ENCODE assay signal across 8 mouse cellular contexts in genomic region chr13:21831418-21832394, GRCm38 (mm10). TPM values are rescaled to one million over a fixed set of nuclear protein-coding genes. Genes with fewer than 3 reads are reported as not detected.
DNase-seq lines count a peak whose midpoint lies in the region; ATAC-seq and TF ChIP-seq lines count a peak whose summit lies in the region.
"Not testable (repeated sequence)": the region's sequence is repeated elsewhere in the genome, so short reads cannot be mapped to it uniquely, and the experiment has no call there.

TSS of gene Hist1h4n (minus strand) at chr13:21832196.

- ATAC-seq in G1E (ENCODE audit: extremely low read depth, insufficient number of reproducible peaks, low FRiP score, poor library complexity, severe bottlenecking) = peak; percentile 43
- ATAC-seq in hindbrain, embryonic 11.5 days (ENCODE audit: low FRiP score) = peak; percentile 86
- ATAC-seq in liver, embryonic 14.5 days (ENCODE audit: insufficient read depth) = peak; percentile 70
- ATAC-seq in monocyte, adult 5-6 weeks (replicated peaks; ENCODE audit: insufficient number of reproducible peaks, low FRiP score, low TSS enrichment, poor library complexity, severe bottlenecking) = peak; percentile 59

- not testable (repeated sequence) for H3K27me3 ChIP-seq in G1E (ENCODE audit: insufficient read depth, low read length); hindbrain, embryonic 11.5 days (ENCODE audit: control insufficient read depth, insufficient read depth, low read length); liver, embryonic 14.5 days (ENCODE audit: control insufficient read depth, insufficient read depth, low read length); testis, adult 2 months (ENCODE audit: control insufficient read depth, insufficient read depth, low read length)

- H3K9ac ChIP-seq in hindbrain, embryonic 11.5 days (ENCODE audit: low read depth, low read length) = not testable (repeated sequence)
- peak within 1 kb of the TSS; percentile 62 for H3K9ac ChIP-seq in liver, embryonic 14.5 days (replicated peaks)

- intact Hi-C loops in gastrocnemius, adult 2 months (cut with DNase I) = not testable (repeated sequence)

- H3K9me3 ChIP-seq in G1E (replicated peaks); hindbrain, embryonic 11.5 days (ENCODE audit: control insufficient read depth, low read length); liver, embryonic 14.5 days (ENCODE audit: control insufficient read depth, low read length): not testable (repeated sequence)

- not testable (repeated sequence) for DNase-seq in G1E (ENCODE audit: low spot score); gastrocnemius, adult 2 months; hindbrain, embryonic 11.5 days (ENCODE audit: low spot score); liver, embryonic 14.5 days (ENCODE audit: low read depth in 3 of 3, low spot score in 3 of 3)
- DNase-seq in cerebellum, postnatal 36 days = peak; percentile 17 to 40
- DNase-seq in layer of hippocampus, adult 2 months (ENCODE audit: low spot score in 2 of 2) = peak; percentile 23 to 27

- TF ChIP-seq POLR2A in testis, adult 2 months (IDR thresholded peaks at IDR 0.05; ENCODE audit: control insufficient read depth, low read depth, low read length) = not testable (repeated sequence)

- WGBS in hindbrain, embryonic 11.5 days = 0% methylated on average over 18 of the region's 58 CpGs
- under 1% methylated on average over 23 of the region's 58 CpGs for whole genome bisulfite sequencing in liver, embryonic 14.5 days (ENCODE audit: insufficient replicate concordance)

- not testable (repeated sequence) for H3K4me1 ChIP-seq in G1E (ENCODE audit: insufficient read depth, low read depth, low read length); hindbrain, embryonic 11.5 days (replicated peaks; ENCODE audit: control insufficient read depth, insufficient read depth, low read length); liver, embryonic 14.5 days (replicated peaks; ENCODE audit: control insufficient read depth in 2 of 2, insufficient read depth in 2 of 2, low read length in 1 of 2); testis, adult 2 months (ENCODE audit: control insufficient read depth, insufficient read depth, low read length)

- TF ChIP-seq EP300 in liver, embryonic 14.5 days (IDR thresholded peaks at IDR 0.05; ENCODE audit: low read depth) = peak; percentile 53; the same call in 1 of the 2 replicates

- not testable (repeated sequence) for H3K36me3 ChIP-seq in G1E (replicated peaks); hindbrain, embryonic 11.5 days (ENCODE audit: control insufficient read depth, insufficient read depth, low read length); liver, embryonic 14.5 days (replicated peaks; ENCODE audit: control insufficient read depth, insufficient read depth, low read depth); testis, adult 2 months (ENCODE audit: control insufficient read depth, insufficient read depth, low read length)

- not testable (repeated sequence) for H3K27ac ChIP-seq in gastrocnemius, adult 2 months; hindbrain, embryonic 11.5 days (ENCODE audit: low read depth, low read length); layer of hippocampus, adult 2 months; testis, adult 2 months (ENCODE audit: control insufficient read depth, insufficient read depth, low read depth, low read length)
- peak within 1 kb of the TSS; percentile 76 for H3K27ac ChIP-seq in liver, embryonic 14.5 days

- peak within 1 kb of the TSS; percentile 7; the same call in 1 of the 2 replicates for H3K4me2 ChIP-seq in hindbrain, embryonic 11.5 days (replicated peaks; ENCODE audit: low read depth, low read length)
- peak within 1 kb of the TSS; percentile 46 for H3K4me2 ChIP-seq in liver, embryonic 14.5 days (ENCODE audit: low read depth)

- not testable (repeated sequence) for H3K4me3 ChIP-seq in G1E (ENCODE audit: low read depth, low read length); testis, adult 2 months (ENCODE audit: control insufficient read depth, low read depth, low read length)
- peak within 1 kb of the TSS; percentile 42 for H3K4me3 ChIP-seq in gastrocnemius, adult 2 months
- H3K4me3 ChIP-seq in hindbrain, embryonic 11.5 days (ENCODE audit: low read depth, low read length) = 0 out of 2 replicates have a peak within 1 kb of the TSS, but pooled peaks have one; percentile 12
- peak within 1 kb of the TSS; percentile 24; the same call in 1 of the 2 replicates for H3K4me3 ChIP-seq in layer of hippocampus, adult 2 months
- H3K4me3 ChIP-seq in liver, embryonic 14.5 days (ENCODE audit: insufficient read depth in 1 of 2, low read depth in 2 of 2, low read length in 2 of 2) = peak within 1 kb of the TSS; percentile 21 to 39; a peak in 3 of 4 replicates

- TF ChIP-seq CTCF in G1E (IDR thresholded peaks at IDR 0.05; ENCODE audit: low read depth, low read length); gastrocnemius, adult 2 months (IDR thresholded peaks at IDR 0.05); layer of hippocampus, adult 2 months (conservative IDR thresholded peaks at IDR 0.05); liver, embryonic 14.5 days (IDR thresholded peaks at IDR 0.05; ENCODE audit: low read depth); testis, adult 2 months (IDR thresholded peaks at IDR 0.05; ENCODE audit: control insufficient read depth, insufficient read depth, insufficient replicate concordance, low read depth, low read length): not testable (repeated sequence)

RNA-seq across cellular contexts. Expression of gene Hist1h4n, which starts in this region (rescaled TPM):
- total RNA-seq in G1E (2014; fragmentation: Nextera tagmentation) = 349 and 456 TPM in 2 replicates
- 3,540 and 3,844 TPM in 2 replicates for total RNA-seq in G1E (2017)
- polyA plus RNA-seq in G1E (2012) = 15.7 and 41.0 TPM in 2 replicates
- 1 to 10 TPM; 4.4 to 5.7 TPM for total RNA-seq in gastrocnemius, adult 2 months (2021)
- 13.4 and 14.6 TPM in 2 replicates for polyA plus RNA-seq in hindbrain, embryonic 11.5 days (2014; fragmentation: Nextera tagmentation; extraction: Ambion mirVana)
- total RNA-seq in layer of hippocampus, adult 2 months (2021) = 10 to 100 TPM; 26.5 to 46.4 TPM
- 37.4 and 50.3 TPM in 2 replicates for polyA plus RNA-seq in liver, embryonic 14.5 days (2012; rRNA removed)
- polyA plus RNA-seq in liver, embryonic 14.5 days (2014; fragmentation: Nextera tagmentation; extraction: Ambion mirVana) = 33.6 and 35.5 TPM in 2 replicates
- total RNA-seq in monocyte, adult 5-6 weeks (2017) = 19.1 to 188 TPM (median 85.7 TPM) in 3 replicates
- 32.2 and 38.8 TPM in 2 replicates for polyA plus RNA-seq in testis, adult 2 months (2012; rRNA removed)
